Mouse (Mus musculus): Measurements from ENCODE around the gene Dnttip1.

DNA sequence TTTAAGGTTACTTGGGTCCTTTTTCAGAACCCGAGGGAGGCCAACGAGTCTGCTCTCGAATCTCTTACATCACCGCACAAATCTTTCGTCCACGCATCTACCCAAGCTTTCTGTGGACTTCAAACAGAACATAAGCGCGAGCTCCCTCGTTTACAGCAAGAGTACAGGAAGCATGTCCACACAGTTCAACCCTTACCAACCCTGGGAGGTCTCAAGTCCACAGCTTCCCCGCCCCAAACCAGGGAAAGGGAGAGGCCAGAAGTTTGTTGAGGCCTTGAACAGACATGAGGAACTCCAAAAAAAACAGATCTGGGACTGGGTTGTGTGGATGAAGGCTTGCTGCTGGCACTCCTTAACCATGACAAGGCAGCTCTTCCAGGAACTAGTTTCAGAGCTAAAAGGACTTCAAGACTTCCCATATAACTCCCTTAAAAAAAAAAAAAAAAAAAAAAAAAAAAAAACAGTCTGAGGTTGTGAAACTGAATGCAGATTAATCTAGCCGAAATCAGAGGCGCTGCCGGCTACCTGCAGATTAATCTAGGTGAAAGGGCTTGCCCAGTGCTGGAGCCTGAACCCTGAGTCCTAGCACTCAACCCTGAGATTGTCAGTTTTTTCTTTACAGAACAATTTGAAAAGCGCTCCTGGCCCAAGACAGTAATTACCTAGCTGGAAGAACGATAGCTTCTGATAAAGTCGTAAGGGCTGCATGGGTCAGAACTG lies 57.6 kb downstream of the Dnttip1 start:
- TF ChIP-seq CTCF (conservative IDR thresholded peaks at IDR 0.05 in 1 of 2, IDR thresholded peaks at IDR 0.05 in 1 of 2; ENCODE audit: low read depth in 2 of 2, low read length in 2 of 2) (no peak), ZC3H11A (IDR thresholded peaks at IDR 0.05; ENCODE audit: low read depth, low read length) (no peak), ZMIZ1 (IDR thresholded peaks at IDR 0.05; ENCODE audit: low read depth, low read length) (no peak), POLR2A (IDR thresholded peaks at IDR 0.05; ENCODE audit: low read depth, low read length) (no peak), JUN (IDR thresholded peaks at IDR 0.05; ENCODE audit: insufficient read depth, low read depth, low read length) (no peak), E2F4 (IDR thresholded peaks at IDR 0.05; ENCODE audit: insufficient replicate concordance, low read depth, low read length) (no peak), ZKSCAN1 (IDR thresholded peaks at IDR 0.05; ENCODE audit: borderline replicate concordance, low read depth, low read length) (no peak), MAFK (IDR thresholded peaks at IDR 0.05; ENCODE audit: insufficient replicate concordance, low read length) (no peak), EP300 (IDR thresholded peaks at IDR 0.05; ENCODE audit: low read length) (no peak), HCFC1 (IDR thresholded peaks at IDR 0.05; ENCODE audit: low read depth, low read length) (no peak), RAD21 (IDR thresholded peaks at IDR 0.05; ENCODE audit: low read depth, low read length) (no peak), SIN3A (IDR thresholded peaks at IDR 0.05; ENCODE audit: low read length) (no peak), KAT2A (IDR thresholded peaks at IDR 0.05; ENCODE audit: insufficient replicate concordance, low read length) (no peak), NRF1 (IDR thresholded peaks at IDR 0.05; ENCODE audit: low read depth, low read length) (no peak)
